Mouse (Mus musculus) cerebellum, adult 18-20 months (tissue): ENCODE measurements around the gene Mtcl1.

ENCODE experiments used
- DNase-seq, 2 experiments: peaks; one replicate each; pipeline ENCODE4 v3.0.0; 2021

Mtcl1 gene

DNA sequence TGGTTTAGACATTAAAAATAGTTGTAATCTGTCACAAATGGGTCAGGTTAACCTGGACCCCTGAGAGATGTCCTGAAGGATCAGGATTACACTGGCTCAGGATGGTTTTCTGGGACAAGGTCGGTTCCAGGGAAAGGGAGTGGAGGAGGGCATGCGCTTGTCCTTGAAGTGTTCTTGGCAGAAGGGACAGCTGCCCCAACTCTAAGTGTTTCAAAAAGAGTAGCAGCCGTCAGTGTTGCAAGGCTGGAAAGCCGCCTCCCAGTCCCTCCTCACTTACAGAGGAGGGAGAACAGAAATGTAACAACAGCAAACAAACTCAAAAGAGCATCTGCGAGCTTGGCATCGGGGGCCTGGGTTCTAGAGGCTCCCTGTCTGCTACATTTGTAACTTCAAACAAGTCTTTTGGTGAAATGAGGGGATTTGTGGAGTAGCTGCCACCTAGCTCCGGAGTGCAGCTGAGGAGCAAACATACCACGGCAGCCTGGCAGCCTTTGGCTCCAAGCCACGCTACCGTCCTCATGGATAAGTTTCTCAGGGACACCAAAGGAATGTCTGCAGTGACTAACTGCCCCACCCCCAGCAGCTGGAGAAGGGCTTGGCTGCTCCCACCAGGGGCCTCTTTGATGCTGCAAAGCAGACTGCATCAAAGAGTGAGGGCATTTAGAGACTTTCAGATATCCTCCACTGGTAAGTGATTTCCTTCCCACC lies 44.5 kb downstream of the Mtcl1 start:
- peak; percentile 69 to 70 for DNase-seq

DNA sequence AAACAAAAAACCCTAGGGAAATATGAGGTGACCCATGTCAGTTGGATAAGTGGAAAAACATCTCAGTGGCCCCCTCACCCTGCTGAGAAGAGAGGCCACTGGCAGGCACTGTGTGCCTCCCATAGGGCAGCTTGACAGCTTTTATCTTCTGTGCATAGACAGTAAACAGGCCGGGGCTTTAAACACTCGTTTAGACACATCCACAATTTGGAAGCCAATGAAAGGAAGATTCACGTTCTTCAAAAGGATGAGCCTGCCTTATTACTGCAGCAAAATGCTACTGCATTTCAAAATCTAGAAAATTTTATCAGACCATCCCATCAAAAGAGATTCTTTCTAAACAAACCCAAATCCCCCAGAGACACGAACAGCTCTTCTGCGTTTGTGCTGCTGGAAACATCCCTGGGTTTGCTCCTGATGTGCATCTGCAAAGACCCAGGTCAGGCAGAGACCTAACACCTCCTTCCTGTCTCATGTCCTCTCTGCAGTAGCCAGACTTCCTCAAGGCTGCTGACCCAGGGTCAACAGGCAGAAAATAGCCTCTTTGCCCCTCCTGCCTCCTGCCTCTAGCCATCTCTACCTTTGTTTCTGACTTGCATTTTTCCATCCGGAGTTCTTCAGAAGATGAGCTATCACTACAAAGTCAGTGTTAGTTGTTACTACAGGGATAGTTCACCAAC lies 46.6 kb downstream of the Mtcl1 start:
- no peak for DNase-seq

DNA sequence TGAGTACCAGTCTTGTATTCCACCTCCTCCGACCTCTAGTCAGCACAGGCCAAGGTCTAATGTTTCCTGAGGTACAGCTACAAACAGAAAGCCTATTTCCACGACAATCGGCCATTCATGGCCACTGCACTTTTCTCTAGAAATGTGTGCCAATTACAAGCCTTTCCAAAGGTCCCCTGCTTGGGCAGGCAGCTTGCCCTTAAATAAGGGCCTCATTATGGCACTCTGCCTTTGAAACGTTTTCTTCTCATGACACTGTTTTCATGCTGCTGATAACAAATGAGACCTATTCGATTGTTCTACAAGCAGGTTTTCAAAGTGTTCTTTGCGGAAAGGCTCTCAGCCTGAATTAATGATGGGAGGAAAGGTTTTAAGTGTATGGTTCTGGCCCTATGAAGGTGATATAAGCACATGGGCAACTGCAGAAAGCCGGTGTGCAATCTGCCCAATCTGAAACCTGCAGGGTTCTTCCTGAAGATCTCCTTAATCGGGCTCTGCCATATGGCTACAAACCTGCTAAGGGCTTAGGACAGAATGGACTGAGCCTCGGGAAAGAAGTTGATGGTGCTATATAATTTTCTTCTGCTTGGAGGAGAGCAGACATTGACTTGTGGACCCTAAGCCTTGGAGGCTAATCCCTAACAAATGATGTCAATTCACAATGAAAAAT lies 47.8 kb downstream of the Mtcl1 start:
- peak; percentile 81 to 89 for DNase-seq

DNA sequence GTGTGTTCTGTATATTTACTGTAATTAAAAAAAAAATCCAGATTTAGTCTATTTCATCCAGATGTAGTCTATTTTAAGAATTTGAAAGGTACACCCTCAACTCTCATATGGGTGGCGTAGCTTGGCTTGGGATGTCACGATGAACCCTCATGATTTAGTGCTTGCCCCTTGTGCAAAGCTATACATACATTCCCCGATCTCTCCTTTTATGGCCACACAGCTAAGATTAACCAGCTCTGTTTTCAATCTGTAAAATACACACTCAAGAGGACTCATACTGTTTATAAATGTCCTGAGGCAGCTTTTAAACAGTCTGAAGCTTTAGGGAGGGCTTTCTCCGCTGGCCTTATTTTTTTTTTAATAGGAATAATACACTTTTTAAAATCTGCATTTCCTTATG lies 49.8 kb downstream of the Mtcl1 start:
- no peak for DNase-seq

DNA sequence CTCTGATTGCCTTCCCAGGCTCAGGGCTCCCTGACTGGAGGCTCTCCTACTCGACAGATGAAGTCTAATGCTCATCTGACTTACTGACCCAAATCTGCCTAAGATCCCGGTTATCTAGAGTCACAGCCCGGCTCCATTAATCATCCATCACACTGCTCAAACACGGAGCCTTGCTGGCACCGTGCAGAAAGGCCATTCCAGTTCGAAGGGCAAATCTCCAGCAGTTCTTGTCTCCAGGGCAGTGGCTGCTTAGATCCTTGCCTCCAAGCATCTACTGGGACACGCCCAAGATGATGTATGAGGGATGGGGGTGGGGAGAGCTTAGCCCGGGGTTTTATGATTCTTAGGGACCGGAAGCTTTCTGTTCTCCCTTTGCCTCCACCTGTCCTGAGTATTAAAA lies 55.0 kb downstream of the Mtcl1 start:
- DNase-seq = no peak

DNA sequence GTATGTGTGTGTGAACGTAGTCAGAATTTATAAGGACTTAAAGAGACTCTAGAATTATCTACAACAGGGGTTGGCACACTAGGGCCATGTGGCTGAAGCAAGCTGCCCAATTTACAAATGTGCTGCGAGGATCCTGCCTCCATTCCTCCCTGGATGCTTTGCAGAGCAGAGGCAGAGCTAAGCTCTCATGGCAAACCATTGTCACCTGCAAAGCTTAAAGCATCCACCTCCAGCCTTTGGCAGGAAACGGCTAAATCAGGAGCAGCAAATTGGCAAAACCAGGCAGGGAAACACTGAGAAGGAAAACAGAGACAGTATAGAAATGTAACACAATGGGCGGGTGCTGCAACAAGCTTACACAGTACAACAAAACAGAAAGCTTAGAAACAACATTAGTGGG lies 61.2 kb downstream of the Mtcl1 start:
- DNase-seq = no peak

DNA sequence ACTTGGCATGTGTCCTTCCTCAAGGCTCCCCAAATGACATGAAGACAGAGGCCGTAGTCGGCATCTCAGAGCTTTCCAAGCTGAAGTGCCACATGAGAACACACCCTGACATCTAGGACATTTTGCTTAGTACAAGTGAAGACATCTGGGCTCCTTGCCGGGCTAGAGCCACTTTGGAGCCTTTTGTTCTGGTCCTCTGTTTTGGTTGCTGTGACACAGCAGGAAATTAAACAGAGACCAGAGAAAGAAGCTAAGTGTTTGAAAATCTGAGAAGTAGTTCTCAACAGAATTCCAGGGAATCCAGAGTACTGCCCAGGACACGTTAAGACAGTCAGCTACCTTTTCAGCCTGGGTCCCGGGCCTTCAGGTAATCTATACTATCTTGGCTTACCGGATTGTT lies 68.2 kb downstream of the Mtcl1 start:
- DNase-seq = no peak

DNA sequence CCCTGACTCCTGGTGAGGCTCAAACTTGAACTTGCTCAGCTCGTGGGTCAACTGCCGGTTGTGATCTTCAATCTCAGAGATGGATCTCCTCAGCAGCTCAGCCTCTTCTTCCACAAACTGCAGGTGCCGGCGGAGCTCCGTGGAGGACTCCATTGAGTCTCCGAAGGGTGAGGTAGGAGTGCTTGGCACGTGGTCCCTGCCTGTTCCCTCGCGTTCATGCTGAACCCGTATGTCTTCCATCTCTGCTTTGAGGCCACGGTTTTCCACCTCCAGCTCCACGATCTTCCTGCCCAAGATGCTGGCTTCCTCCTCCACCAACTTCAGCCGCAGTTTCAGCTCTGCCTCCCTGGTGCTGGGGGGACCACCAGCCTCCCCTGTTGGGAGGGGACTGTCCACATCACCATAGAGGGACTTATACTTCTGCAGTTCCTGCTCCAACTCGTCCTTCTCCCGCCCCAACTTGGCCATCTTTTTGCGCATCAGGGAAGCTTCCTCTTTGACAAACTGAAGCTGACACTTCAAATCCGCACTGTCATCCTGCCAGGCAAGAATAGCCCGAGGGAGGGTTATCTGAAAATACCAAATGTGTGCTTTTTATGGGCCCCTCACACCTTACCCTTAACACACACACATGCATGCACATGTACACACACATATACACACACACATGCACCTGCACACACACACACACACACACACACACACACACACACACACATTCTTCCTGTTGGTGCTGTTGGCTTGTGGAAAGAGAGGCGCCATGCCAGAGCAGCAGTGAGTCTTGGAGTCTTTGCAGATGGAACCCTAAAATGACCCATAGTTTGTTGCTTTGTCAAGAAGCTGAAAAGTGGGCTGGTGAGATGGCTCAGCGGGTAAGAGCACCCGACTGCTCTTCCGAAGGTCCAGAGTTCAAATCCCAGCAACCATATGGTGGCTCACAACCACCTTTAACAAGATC lies 69.4 kb downstream of the Mtcl1 start:
- DNase-seq = peak; percentile 81 to 87

DNA sequence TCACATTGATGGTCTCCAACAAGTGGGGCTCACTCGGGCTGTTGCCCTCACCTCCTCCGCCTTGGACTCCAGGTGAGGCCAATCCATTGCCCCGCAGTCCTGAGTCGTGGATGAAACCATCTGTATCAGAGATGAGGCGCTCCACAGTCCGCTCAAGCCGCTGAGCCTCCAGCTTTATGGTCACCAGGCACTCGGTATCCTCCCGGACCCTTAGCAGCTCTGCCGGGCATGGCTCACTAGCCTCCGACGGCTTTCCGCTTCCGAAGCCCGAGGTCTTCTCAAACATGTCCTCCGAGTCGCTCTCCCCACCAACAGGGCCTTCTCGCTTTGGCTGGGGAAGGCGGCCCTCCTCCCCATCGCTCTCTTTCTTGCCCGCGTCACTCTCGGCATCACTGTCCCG lies 70.2 kb downstream of the Mtcl1 start:
- DNase-seq = no peak

DNA sequence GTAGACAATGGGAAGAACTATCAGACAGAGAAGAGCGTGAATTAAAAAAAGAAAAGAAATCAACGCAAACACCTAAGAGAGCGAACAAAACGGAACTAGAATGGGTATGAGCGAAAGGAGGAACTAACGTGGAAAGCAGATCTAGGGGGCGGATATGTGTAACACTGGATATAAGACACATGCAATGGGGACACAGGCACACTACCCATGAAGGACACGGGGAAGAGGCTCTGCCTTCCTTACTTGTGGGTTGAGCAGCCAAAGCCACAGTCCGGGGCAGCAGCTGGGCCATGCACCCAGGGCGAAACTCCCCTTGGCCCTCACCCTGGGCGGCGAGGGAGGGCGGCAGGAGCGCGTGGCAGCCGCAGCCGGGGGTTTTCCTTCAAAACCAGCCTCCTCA lies 71.4 kb downstream of the Mtcl1 start:
- no peak for DNase-seq

DNA sequence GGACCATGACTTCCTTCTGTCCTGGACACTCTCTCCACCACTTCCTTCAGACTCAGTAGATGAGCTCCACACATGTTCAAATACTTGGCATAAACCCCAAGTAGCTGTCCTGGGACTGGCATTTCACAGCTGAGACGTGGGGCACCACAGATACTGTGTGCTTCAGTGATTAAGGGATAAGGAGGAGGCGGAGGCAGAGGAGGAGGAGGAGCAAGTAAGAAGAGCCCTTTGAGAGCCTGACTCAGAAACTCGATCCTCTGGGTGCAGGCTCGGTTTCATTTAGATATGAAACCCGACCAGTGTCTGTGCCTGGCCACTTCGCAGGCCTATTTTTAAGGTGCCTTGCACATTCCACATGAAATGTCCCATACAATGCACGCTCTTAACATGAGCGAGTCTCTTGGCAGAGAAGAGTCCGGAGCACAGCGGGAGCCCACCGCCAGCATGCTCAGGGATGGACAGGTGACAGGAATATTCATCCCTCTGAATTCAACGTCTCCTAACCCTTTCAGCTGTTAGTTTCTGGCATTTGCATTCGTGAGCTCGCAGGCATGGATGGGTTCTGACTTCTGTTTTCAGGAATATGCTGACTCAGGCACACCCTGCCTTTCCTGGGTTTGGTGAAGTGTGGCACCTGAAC lies 74.8 kb downstream of the Mtcl1 start:
- peak; percentile 69 to 76 for DNase-seq

DNA sequence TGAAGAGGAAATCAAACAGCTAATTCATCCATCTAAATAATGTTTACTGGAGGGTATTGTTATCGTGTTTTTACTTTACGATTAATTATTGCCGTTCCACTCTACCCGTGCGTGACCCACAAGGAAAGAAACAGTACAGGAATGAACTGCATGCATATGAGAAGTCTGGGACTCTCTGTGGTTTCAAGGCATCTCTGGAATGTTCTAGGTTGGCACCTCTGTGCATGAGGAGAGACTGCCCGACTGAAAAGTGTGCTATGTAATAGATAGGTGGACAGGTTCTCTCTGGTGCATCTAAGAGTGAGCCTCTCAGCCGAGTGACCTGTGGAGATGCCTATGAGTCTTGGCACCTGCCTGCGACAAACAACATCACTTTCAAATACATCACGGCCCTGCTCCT lies 78.7 kb downstream of the Mtcl1 start:
- DNase-seq = no peak

DNA sequence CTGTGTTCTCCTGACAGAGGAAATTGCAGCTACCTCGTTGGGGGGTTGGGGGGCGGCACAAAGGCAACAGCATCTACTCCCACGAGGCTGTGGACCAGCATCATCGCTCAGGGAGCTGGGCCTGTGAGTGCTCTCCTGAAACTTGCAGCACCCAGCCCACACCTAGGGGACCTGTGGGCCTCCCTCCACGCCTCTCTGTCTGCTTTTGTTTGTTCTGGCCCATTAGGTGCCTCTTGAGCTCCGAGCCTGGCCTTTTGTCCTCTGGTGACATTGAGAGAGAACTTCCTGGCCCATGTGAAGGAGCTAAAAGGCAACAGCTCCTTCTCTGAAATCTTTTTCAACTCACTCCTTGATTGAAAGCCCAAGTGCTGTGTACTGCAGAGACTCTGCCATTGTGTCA lies 79.8 kb downstream of the Mtcl1 start:
- DNase-seq = no peak

DNA sequence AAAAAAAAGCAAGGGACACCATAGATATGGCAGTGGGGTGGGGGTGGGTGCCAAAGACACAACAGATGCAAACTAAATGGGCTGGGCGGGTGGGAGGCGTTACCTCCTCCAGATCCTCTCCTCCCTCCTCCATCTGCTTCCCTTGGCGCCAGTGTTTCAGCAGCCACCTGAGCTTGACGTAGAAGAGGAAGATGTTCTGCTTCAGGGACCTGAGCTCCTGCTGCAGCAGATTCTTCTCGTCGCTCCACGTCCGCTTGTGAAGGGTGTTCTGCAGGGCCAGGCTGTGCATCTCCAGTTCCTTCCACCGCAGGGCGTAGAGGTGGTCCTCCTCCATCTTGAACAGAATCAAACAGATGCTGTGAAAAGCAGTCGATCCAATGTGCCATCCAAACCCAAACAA lies 81.4 kb downstream of the Mtcl1 start:
- peak; percentile 58 to 70 for DNase-seq

DNA sequence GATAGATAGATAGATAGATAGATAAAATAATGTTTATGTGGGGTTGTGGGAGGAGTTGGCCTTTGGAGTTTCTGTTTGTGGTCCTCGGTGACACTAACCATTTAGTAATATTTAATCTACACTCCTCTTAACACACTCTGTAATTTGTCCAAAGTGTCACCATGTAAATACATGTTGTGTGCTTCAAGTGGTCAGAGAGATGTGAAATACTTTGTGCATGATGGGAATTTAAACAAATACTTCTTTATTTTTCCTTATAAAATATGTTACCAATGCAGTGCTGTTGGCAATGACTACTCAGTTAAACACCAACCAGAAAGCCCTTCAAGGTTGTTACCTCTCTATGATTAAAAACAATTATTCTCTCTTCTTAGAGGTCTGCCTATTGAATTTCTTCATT lies 83.9 kb downstream of the Mtcl1 start:
- DNase-seq = no peak

DNA sequence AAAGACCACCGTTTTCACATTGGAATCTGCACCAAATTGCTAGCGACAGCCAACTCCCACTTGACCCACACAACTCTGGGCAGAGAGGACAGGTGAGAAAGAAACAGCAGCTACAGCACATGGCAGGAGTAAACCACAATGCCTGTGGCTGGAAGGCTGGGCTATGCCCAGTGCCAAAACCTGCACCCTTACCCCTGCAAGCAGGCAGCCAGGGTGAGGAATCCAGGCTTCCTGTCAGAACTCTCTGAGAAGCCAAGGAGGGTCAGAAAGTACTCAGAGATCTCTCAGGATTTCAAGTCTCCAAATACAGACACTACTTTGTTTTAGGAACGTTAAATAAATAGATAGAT lies 84.3 kb downstream of the Mtcl1 start:
- no peak for DNase-seq

DNA sequence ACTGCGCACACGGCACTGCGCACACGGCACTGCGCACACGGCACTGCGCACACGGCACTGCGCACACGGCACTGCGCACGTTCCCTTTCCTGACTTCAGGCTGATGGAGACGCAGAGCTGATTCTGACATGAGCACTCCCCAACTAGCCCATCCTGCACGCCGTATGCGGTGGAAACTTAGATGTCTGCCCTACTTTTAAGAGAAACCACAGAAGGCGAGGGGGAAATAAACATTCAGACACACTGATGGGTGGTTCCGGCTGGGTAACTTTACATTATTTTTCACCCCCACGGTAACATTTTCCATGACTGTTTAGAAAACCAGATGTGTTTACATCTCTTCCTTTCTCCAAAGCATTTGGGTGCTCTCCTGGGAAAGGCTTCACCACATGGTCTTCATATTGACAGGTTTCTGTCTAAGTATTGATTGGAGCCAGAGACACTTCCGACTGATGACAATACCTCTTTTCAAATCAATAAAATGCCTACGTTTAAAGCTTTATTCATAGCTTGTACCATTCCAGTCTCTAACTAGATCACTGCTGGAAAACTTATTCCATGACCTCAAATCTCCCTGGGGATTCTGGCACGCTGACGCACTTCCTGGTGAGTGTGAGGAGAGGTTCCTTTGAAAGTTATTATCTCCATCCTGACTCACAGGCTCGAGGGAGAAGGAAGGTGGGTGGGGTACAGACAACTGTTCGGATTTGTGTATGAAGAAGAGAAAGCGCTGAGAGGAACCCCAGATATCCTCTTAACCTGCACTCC lies 84.8 kb downstream of the Mtcl1 start:
- DNase-seq = no peak

DNA sequence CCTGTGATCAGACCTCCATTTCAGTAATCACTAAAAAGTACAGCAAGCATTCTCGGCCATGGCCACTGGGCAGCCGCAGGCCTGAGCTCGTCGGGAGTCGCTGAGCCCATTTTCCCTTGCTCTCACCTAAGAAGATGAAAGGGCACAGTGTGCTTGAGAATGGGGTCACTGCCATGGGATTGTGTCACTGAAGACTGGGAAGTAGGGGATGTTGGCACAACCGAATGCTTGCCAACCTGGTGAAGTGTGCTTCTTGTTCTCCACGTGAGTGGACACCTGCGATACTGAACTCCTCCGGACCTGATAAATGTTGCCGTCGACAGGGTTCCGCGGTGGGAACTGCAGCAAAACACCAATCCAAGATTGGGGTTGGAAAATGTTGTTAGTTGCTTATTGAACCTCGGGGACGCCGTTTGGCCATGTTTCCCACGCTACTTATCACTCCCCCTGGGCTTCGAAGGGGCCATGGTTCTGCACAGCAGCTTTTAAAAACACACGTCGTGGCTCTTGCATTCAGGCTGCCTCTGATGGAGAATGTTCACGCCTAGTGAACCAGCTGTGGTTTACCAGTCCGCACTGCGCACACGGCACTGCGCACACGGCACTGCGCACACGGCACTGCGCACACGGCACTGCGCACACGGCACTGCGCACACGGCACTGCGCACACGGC lies 85.6 kb downstream of the Mtcl1 start:
- DNase-seq = no peak

DNA sequence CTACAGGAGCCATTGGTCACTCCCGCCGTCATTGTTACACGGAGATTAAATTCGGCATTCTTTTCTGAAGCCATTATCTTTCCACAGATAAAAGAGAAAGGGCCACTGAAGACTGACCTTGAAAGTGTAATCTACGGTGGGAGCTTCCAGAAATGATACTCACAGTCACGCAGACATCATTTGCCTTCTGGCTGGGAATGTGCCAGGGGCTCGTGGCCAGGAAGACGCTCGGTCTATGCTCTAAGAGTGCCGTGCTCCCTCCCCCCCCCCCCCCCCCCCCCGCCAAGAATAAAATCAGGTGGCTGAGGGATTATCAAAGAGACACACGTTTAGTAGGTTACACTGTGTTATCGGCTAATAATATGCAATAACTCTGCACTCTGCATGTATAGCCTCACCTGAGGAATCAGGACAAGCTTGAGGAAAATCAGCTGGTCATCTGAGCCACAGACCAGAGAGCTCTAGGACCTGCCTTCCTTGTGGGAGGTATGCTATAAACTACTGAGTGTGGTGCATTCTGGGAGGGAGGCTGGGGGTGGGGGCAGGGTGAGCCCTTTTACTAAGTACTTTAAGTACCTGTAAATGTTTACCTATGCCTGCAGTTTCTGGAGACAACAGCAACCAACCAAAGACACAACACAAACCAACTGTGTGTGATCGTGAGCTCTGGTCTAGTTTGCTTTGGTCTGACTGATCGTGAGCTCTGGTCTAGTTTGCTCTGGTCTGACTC lies 87.1 kb downstream of the Mtcl1 start:
- no peak for DNase-seq
